Mouse (Mus musculus) liver, embryonic 14.5 days (tissue): Measurements from ENCODE around the gene Pnkd. TPM values are rescaled to one million over a fixed set of nuclear protein-coding genes. Genes with fewer than 3 reads are reported as not detected.

Experiments used
- ATAC-seq: fragments of 200-750 bp; cut with Nextera tagmentation; 2 replicates; pipeline ENCODE4 v1.8.0; 2017; ENCODE audit warnings: moderate number of reproducible peaks, mild to moderate bottlenecking, moderate library complexity; ENCODE audit not compliant: insufficient read depth
- DNase-seq, 3 experiments: peaks; one replicate each; pipeline ENCODE4 v3.0.0-alpha.2; 2012 to 2013; ENCODE audit warnings: low read depth in 3 of 3, low spot score in 3 of 3
- H3K27ac ChIP-seq: fragments of 300-500 bp; sonication (generic); 2 replicates; pipeline ENCODE4 v1.5.1; 2014; ENCODE audit warnings: moderate library complexity, mild to moderate bottlenecking, control low read depth, inconsistent platforms
- H3K27me3 ChIP-seq: fragments of 300-500 bp; sonication (generic); 2 replicates; pipeline ENCODE4 v1.6.1; 2014; ENCODE audit warnings: mild to moderate bottlenecking, low read length, moderate library complexity; ENCODE audit not compliant: control insufficient read depth, insufficient read depth
- H3K36me3 ChIP-seq: fragments of 300-500 bp; sonication (generic); replicated peaks from 2 replicates; pipeline ENCODE4 v1.6.1; 2014; ENCODE audit warnings: low read depth; ENCODE audit not compliant: control insufficient read depth, insufficient read depth
- H3K4me1 ChIP-seq, 2 experiments: fragments of 200-500 bp in 1 of 2; fragments of 300-500 bp in 1 of 2; sonication (generic) in 1 of 2; replicated peaks; 2 replicates each; pipeline ENCODE4 v1.6.1; 2012 to 2014; ENCODE audit warnings: antibody characterized with exemption in 1 of 2, inconsistent platforms in 1 of 2, low read length in 1 of 2; ENCODE audit not compliant: control insufficient read depth in 2 of 2, insufficient read depth in 2 of 2
- H3K4me2 ChIP-seq: fragments of 300-500 bp; sonication (generic); 2 replicates; pipeline ENCODE4 v1.6.1; 2014; ENCODE audit warnings: low read depth, mild to moderate bottlenecking, control low read depth, moderate library complexity
- H3K4me3 ChIP-seq, 2 experiments: fragments of 200-500 bp in 1 of 2; fragments of 300-500 bp in 1 of 2; sonication (generic) in 1 of 2; 2 replicates each; pipeline ENCODE4 v1.5.1; 2012 to 2014; ENCODE audit warnings: low read depth in 2 of 2, low read length in 2 of 2, mild to moderate bottlenecking in 2 of 2, control low read depth in 1 of 2, inconsistent platforms in 1 of 2, moderate library complexity in 1 of 2; ENCODE audit not compliant: insufficient read depth in 1 of 2
- H3K9ac ChIP-seq: fragments of 300-500 bp; sonication (generic); replicated peaks from 2 replicates; pipeline ENCODE4 v1.6.1; 2014; ENCODE audit warnings: mild to moderate bottlenecking, control low read depth, moderate library complexity
- H3K9me3 ChIP-seq: fragments of 300-500 bp; sonication (generic); 2 replicates; pipeline ENCODE4 v1.6.1; 2016; ENCODE audit warnings: low read length, mixed read lengths; ENCODE audit not compliant: control insufficient read depth
- CTCF ChIP-seq: IDR thresholded peaks from 2 replicates; pipeline ENCODE4 v1.5.1; 2016; ENCODE audit warnings: antibody characterized with exemption, low read depth, control low read depth
- EP300 ChIP-seq: IDR thresholded peaks from 2 replicates; pipeline ENCODE4 v1.6.1; 2016; ENCODE audit warnings: antibody characterized with exemption, low read depth
- WGBS: fragments of 180-500 bp; shearing (Covaris S2); extraction: QIAGEN DNeasy Blood & Tissue Kit; methylation state at CpG from one replicate; pipeline ENCODE4 v1.1.7; 2014; ENCODE audit not compliant: insufficient replicate concordance; 5-methylcytosine and 5-hydroxymethylcytosine counted together
- polyA plus RNA-seq, 2 experiments: library from polyadenylated mRNA; depleted of rRNA in 1 of 2; stranded (reverse) in 1 of 2; unstranded in 1 of 2; fragments of >200 nt; fragmentation: Nextera tagmentation in 1 of 2; extraction: Ambion mirVana in 1 of 2; gene quantifications; 2 replicates each; pipeline versions ENCODE4 v1.2.1 to v1.2.3; 2012 to 2014

Pnkd gene
- polyA plus RNA-seq, 2 experiments = 16.8 to 42.1 TPM

DNA sequence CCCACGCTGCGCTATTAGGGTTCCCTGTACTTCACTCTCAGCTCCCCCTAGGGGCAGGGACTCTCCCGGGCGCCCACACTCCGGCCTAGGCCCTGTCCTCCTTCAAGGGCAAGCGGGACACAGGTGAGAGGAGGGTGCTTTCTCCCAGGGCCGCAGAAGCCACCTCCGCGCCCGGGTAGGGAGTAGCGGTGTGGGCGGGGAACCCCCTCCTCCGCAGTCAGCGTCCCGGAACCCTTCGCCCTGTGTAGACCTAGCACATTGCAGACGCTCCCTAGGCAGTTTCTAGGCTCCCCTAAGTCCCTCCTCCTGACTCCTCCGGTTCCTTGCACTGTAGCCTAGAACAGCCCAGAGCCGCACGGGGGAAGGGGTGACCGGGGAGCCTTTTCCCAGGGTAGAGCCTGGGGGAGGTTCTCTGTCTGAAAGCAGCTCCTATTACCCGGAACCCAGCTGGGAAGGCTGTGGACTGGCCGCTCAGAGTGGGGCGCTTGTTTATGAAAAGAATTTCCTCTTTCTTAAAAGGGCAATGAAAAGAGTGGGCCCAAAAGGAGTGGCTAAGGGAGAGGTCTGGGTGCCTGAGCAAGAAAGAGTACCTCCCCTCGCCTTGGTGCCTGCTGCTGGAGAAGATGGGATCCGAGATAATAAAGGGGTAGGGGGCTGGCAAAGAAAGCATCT, 102.1 kb downstream of the Pnkd start:
- DNase-seq (peak; percentile 82 to 85 (median 84)), ATAC-seq (peak; percentile 79)
- H3K27ac ChIP-seq = peak overlapping the region; percentile 65
- H3K9me3 ChIP-seq = no peaks in the 10 kb centered on the region
- WGBS = under 1% methylated on average over 26 of the region's 26 CpGs
- TF ChIP-seq CTCF = peak; percentile 91
- TF ChIP-seq EP300 = peak; percentile 57; the same call in 1 of the 2 replicates
- H3K4me2 ChIP-seq = peak overlapping the region; percentile 70
- H3K4me3 ChIP-seq = peak overlapping the region; percentile 61 to 78
- peaks cover 19 to 31% of the 10 kb centered on the region in 2 experiments for H3K4me1 ChIP-seq
- H3K36me3 ChIP-seq = no peaks in the 10 kb centered on the region
- no peaks in the 10 kb centered on the region for H3K27me3 ChIP-seq
- H3K9ac ChIP-seq = peak overlapping the region; percentile 75

DNA sequence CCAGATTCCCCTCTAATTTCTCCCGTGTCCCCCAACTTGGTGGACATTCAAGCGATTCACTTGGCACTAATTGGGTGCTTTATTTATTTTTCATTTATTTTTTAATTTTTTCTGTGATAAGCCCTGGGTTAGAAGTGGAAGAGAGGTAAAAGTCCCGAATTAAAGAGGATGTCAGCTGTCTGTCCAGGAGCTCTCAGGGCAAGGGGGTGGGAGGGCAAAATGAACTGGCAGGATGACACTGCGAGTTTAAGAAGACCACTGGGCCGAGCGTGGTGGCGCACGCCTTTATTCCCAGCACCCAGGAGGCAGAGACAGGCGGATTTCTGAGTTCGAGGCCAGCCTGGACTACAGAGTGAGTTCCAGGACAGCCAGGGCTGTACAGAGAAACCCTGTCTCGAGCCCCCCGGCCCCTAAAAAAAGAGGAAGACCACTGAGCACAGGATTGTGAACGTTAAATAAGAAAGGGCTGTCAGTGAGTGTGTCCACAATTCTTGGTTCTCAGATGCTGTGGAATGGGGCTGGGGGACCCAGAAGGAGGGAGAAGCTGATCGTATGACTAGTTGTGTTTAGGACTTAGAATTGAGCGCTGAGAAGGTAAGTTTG, 102.8 kb downstream of the Pnkd start:
- WGBS = 35% methylated on average over 15 of the region's 15 CpGs
- H3K4me3 ChIP-seq = peak overlapping the region; percentile 61 to 78
- no peaks in the 10 kb centered on the region for H3K36me3 ChIP-seq
- ATAC-seq (no peak), DNase-seq (no peak)
- H3K4me1 ChIP-seq = peaks cover 19 to 31% of the 10 kb centered on the region in 2 experiments
- H3K9ac ChIP-seq = peak overlapping the region; percentile 75; the same call in 1 of the 2 replicates
- H3K9me3 ChIP-seq = no peaks in the 10 kb centered on the region
- H3K4me2 ChIP-seq = peak overlapping the region; percentile 70
- H3K27me3 ChIP-seq = no peaks in the 10 kb centered on the region
- H3K27ac ChIP-seq = peak overlapping the region; percentile 65
- no peak for TF ChIP-seq CTCF
- no peak for TF ChIP-seq EP300

DNA sequence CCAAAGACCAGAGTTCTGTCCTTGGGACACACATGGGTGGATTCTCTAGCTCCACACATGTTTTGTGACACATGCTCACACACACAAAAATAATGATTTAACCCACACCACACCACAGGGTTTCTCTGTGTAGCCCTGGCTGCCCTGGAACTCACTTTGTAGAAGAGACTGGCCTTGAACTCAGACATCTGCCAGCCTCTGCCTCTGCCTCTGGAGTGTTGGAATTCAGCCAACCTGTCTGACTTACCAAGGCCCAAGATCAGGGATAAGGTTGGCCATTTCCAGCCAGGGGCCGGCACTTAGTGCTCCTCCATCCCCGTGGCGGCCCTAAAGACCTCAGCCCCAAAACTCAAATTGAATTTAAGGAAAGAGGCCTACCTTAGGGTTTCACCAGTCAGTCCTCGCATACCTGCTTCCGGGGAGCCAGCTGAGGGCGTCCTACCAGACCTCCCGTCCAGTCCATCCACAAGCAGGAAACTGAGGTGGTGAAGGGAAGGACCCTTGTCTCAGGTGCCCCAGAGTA, 103.7 kb downstream of the Pnkd start:
- no peak overlapping the region for H3K27ac ChIP-seq
- whole genome bisulfite sequencing = 80% methylated on average over 7 of the region's 7 CpGs

DNA sequence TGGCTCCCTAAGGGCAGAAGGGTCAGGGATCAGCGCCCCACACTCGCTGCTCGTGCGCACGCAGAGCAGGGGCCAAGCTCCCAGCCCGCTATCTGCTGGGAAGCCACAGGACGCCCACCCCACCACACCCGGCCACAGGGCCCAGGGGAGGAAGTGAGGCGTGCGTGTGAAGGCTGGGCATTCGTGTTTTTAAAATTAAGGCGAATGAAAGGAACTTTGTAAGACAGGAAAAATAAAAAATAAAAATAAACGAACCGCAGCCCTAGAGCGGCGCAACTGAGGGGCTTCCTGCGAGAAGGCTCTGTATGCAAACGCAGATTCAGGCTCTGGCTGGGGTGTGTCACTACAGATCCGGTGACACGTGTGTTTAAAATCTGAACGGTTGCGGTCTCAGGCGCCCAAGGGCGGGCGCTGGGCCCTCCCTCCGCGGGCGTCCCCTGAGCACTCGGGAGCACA, 105.1 kb downstream of the Pnkd start:
- Histone ChIP-seq H3K36me3 (peaks cover 15% of the 10 kb centered on the region), H3K9ac (peak overlapping the region; percentile 33; the same call in 1 of the 2 replicates), H3K4me2 (peak overlapping the region; percentile 68), H3K27ac (peak overlapping the region; percentile 83), H3K4me3 (peak overlapping the region in 1 of 2 experiments; percentile 84; a peak in 2 of 4 replicates), H3K9me3 (no peaks in the 10 kb centered on the region), H3K27me3 (no peaks in the 10 kb centered on the region), H3K4me1 (peaks cover 23 to 34% of the 10 kb centered on the region in 2 experiments)
- ATAC-seq (no peak), DNase-seq (no peak)
- WGBS = under 1% methylated on average over 29 of the region's 29 CpGs
- TF ChIP-seq CTCF (no peak), EP300 (no peak)

More for the DNA sequence above, 103.7 kb downstream of the Pnkd start:
- Histone ChIP-seq H3K9ac (no peak overlapping the region), H3K4me3 (no peak overlapping the region), H3K4me2 (no peak overlapping the region), H3K27me3 (no peaks in the 10 kb centered on the region), H3K36me3 (peaks cover 2% of the 10 kb centered on the region), H3K4me1 (peaks cover 23 to 33% of the 10 kb centered on the region in 2 experiments), H3K9me3 (no peaks in the 10 kb centered on the region)
- DNase-seq (no peak), ATAC-seq (no peak)
- TF ChIP-seq EP300 = no peak
- TF ChIP-seq CTCF = no peak
